Comparison of ENCODE assay signal across 27 mouse cellular contexts in the genomic region with DNA sequence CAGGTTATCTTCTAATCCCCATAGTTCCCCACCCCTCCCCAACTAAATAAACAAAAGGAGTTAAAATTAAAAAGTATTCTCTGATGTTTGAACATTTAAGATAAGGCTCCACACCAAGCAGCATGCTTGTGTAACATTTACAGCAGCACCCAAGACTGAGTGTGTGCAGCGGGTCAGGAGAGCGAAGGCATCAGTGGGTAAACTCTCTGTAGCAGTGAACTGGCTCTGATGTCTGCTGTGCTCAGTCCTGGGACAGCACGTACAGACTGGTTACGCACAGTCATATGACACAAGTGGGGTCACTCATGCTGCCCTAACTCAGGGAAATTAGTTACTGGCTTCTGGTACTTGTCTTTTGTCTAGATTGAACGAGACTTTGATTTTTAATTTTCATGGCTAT. TPM values are rescaled to one million over a fixed set of nuclear protein-coding genes. Genes with fewer than 3 reads are reported as not detected.
DNase-seq lines count a peak whose midpoint lies in the region; ATAC-seq and TF ChIP-seq lines count a peak whose summit lies in the region.
"Had no signal": no experiment of that assay in that cellular context is flagged by ENCODE, and none has a peak within 500 bp of the region (broad histone marks: within the 10 kb centered on the region; RNA-seq: fewer than 3 reads in every experiment).

No protein-coding gene starts in this region.

- no peak for DNase-seq in cerebellum, adult 9-10 months
- DNase-seq: adrenal gland, adult 8-10 months; adrenal gland, postnatal 25 days; cerebellum, adult 11-12 months; cerebellum, adult 9-11 months; cerebellum, postnatal 25 days; gastrocnemius, postnatal 25 days; heart, adult 18-20 months; heart, postnatal 10 days; heart, postnatal 36 days had no signal

- TF ChIP-seq CTCF in intestine, postnatal 0 days (IDR thresholded peaks at IDR 0.05; ENCODE audit: low read depth): no peak

- peak; percentile 62 for ATAC-seq in intestine, embryonic 15.5 days
- ATAC-seq in intestine, postnatal 0 days: no peak
- ATAC-seq in liver, embryonic 16.5 days (ENCODE audit: low read depth): peak; percentile 75
- ATAC-seq in liver, embryonic 12.5 days: no peak
- ATAC-seq in stomach, embryonic 15.5 days (ENCODE audit: insufficient read depth, low FRiP score, low read depth): peak; percentile 82
- ATAC-seq: activated CD4-positive, CD25-positive, alpha-beta regulatory T cell, adult 4 months; forebrain, embryonic 15.5 days; hindbrain, embryonic 16.5 days had no signal

- no peaks in the 10 kb centered on the region for H3K9me3 ChIP-seq in intestine, embryonic 15.5 days
- H3K9me3 ChIP-seq in intestine, postnatal 0 days (ENCODE audit: control insufficient read depth): no peaks in the 10 kb centered on the region
- H3K9me3 ChIP-seq in liver, embryonic 16.5 days (replicated peaks; ENCODE audit: control insufficient read depth, low read length): no peaks in the 10 kb centered on the region
- no peaks in the 10 kb centered on the region for H3K9me3 ChIP-seq in liver, embryonic 12.5 days (replicated peaks)
- H3K9me3 ChIP-seq in stomach, embryonic 15.5 days: no peaks in the 10 kb centered on the region
- H3K9me3 ChIP-seq: embryonic facial prominence, embryonic 12.5 days; embryonic facial prominence, embryonic 15.5 days; forebrain, embryonic 12.5 days; forebrain, embryonic 15.5 days; heart, embryonic 12.5 days; heart, embryonic 15.5 days; hindbrain, embryonic 10.5 days; hindbrain, embryonic 13.5 days had no signal

- no peak overlapping the region for H3K4me3 ChIP-seq in intestine, embryonic 15.5 days (replicated peaks)
- no peak overlapping the region for H3K4me3 ChIP-seq in intestine, postnatal 0 days (ENCODE audit: low read depth, low read length)
- H3K4me3 ChIP-seq in liver, embryonic 16.5 days (ENCODE audit: low read depth, low read length): no peak overlapping the region
- H3K4me3 ChIP-seq in liver, embryonic 12.5 days: no peak overlapping the region
- no peak overlapping the region for H3K4me3 ChIP-seq in stomach, embryonic 15.5 days (replicated peaks)
- H3K4me3 ChIP-seq: embryonic facial prominence, embryonic 12.5 days; embryonic facial prominence, embryonic 15.5 days; forebrain, embryonic 12.5 days; forebrain, embryonic 15.5 days; heart, embryonic 12.5 days; heart, embryonic 15.5 days; hindbrain, embryonic 10.5 days; hindbrain, embryonic 13.5 days had no signal

- 0 out of 2 replicates have a peak, but pooled peaks cover 2% of the 10 kb centered on the region for H3K4me1 ChIP-seq in intestine, embryonic 15.5 days (replicated peaks)
- no peaks in the 10 kb centered on the region for H3K4me1 ChIP-seq in intestine, postnatal 0 days (replicated peaks; ENCODE audit: control insufficient read depth, insufficient read depth, low read length)
- peaks cover 22% of the 10 kb centered on the region for H3K4me1 ChIP-seq in liver, embryonic 16.5 days (ENCODE audit: control insufficient read depth, low read depth, low read length)
- peaks cover 30% of the 10 kb centered on the region for H3K4me1 ChIP-seq in liver, embryonic 12.5 days
- H3K4me1 ChIP-seq in stomach, embryonic 15.5 days: peaks cover 4% of the 10 kb centered on the region; the same call in 1 of the 2 replicates
- H3K4me1 ChIP-seq: embryonic facial prominence, embryonic 12.5 days had no signal

- 0 out of 2 replicates have a peak, but pooled peaks cover 7% of the 10 kb centered on the region for H3K36me3 ChIP-seq in intestine, embryonic 15.5 days
- peaks cover 17% of the 10 kb centered on the region; the same call in 1 of the 2 replicates for H3K36me3 ChIP-seq in intestine, postnatal 0 days (ENCODE audit: control insufficient read depth, insufficient read depth)
- peaks cover 24% of the 10 kb centered on the region for H3K36me3 ChIP-seq in liver, embryonic 16.5 days (ENCODE audit: control insufficient read depth, insufficient read depth)
- peaks cover 63% of the 10 kb centered on the region for H3K36me3 ChIP-seq in liver, embryonic 12.5 days
- H3K36me3 ChIP-seq in stomach, embryonic 15.5 days: peaks cover 8% of the 10 kb centered on the region
- H3K36me3 ChIP-seq: forebrain, embryonic 15.5 days had no signal

- no peaks in the 10 kb centered on the region for H3K27me3 ChIP-seq in intestine, embryonic 15.5 days (replicated peaks)
- H3K27me3 ChIP-seq in intestine, postnatal 0 days (replicated peaks; ENCODE audit: control insufficient read depth, insufficient read depth, low read length): no peaks in the 10 kb centered on the region
- no peaks in the 10 kb centered on the region for H3K27me3 ChIP-seq in liver, embryonic 16.5 days (ENCODE audit: control insufficient read depth, insufficient read depth, low read depth, low read length)
- no peaks in the 10 kb centered on the region for H3K27me3 ChIP-seq in liver, embryonic 12.5 days (replicated peaks)
- no peaks in the 10 kb centered on the region for H3K27me3 ChIP-seq in stomach, embryonic 15.5 days (replicated peaks)
- H3K27me3 ChIP-seq: embryonic facial prominence, embryonic 12.5 days; embryonic facial prominence, embryonic 15.5 days; forebrain, embryonic 12.5 days; forebrain, embryonic 15.5 days; heart, embryonic 12.5 days; heart, embryonic 15.5 days; hindbrain, embryonic 13.5 days had no signal

- no peak overlapping the region for H3K9ac ChIP-seq in intestine, embryonic 15.5 days
- no peak overlapping the region for H3K9ac ChIP-seq in intestine, postnatal 0 days (ENCODE audit: low read depth, low read length)
- no peak overlapping the region for H3K9ac ChIP-seq in liver, embryonic 16.5 days (ENCODE audit: low read depth, low read length)
- H3K9ac ChIP-seq in liver, embryonic 12.5 days: no peak overlapping the region
- H3K9ac ChIP-seq in stomach, embryonic 15.5 days: no peak overlapping the region
- H3K9ac ChIP-seq: embryonic facial prominence, embryonic 12.5 days; embryonic facial prominence, embryonic 15.5 days; forebrain, embryonic 12.5 days; forebrain, embryonic 15.5 days; heart, embryonic 12.5 days; heart, embryonic 15.5 days; hindbrain, embryonic 13.5 days had no signal

- WGBS in intestine, embryonic 15.5 days: 82% methylated on average over 5 of the region's 5 CpGs
- 78% methylated on average over 5 of the region's 5 CpGs for WGBS in intestine, postnatal 0 days
- WGBS in liver, embryonic 16.5 days (ENCODE audit: insufficient replicate concordance): 83% methylated on average over 5 of the region's 5 CpGs
- 84% methylated on average over 5 of the region's 5 CpGs for WGBS in liver, embryonic 12.5 days (ENCODE audit: insufficient replicate concordance)
- 78% methylated on average over 5 of the region's 5 CpGs for WGBS in stomach, embryonic 15.5 days

- H3K27ac ChIP-seq in intestine, embryonic 15.5 days: no peak overlapping the region
- no peak overlapping the region for H3K27ac ChIP-seq in intestine, postnatal 0 days (ENCODE audit: low read depth, low read length)
- 0 out of 2 replicates have a peak overlapping the region, but pooled peaks have one; percentile 38 for H3K27ac ChIP-seq in liver, embryonic 16.5 days (ENCODE audit: low read length)
- H3K27ac ChIP-seq in liver, embryonic 12.5 days: no peak overlapping the region
- no peak overlapping the region for H3K27ac ChIP-seq in stomach, embryonic 15.5 days
- H3K27ac ChIP-seq: embryonic facial prominence, embryonic 12.5 days; embryonic facial prominence, embryonic 15.5 days; forebrain, embryonic 12.5 days; forebrain, embryonic 15.5 days; heart, embryonic 15.5 days; hindbrain, embryonic 10.5 days; hindbrain, embryonic 13.5 days had no signal

- no peak overlapping the region for H3K4me2 ChIP-seq in intestine, embryonic 15.5 days (replicated peaks)
- H3K4me2 ChIP-seq in intestine, postnatal 0 days (replicated peaks; ENCODE audit: low read depth): no peak overlapping the region
- H3K4me2 ChIP-seq in liver, embryonic 16.5 days (ENCODE audit: low read depth, low read length): no peak overlapping the region
- H3K4me2 ChIP-seq in liver, embryonic 12.5 days: no peak overlapping the region
- H3K4me2 ChIP-seq in stomach, embryonic 15.5 days: no peak overlapping the region
- H3K4me2 ChIP-seq: embryonic facial prominence, embryonic 12.5 days; embryonic facial prominence, embryonic 15.5 days; forebrain, embryonic 12.5 days; forebrain, embryonic 15.5 days; heart, embryonic 12.5 days; heart, embryonic 15.5 days; hindbrain, embryonic 13.5 days had no signal

RNA-seq across cellular contexts. Expression of a gene that starts 14.6 kb away (rescaled TPM):
- 26.2 and 30.7 TPM in 2 replicates for polyA plus RNA-seq in intestine, embryonic 15.5 days (2015; fragmentation: Nextera tagmentation; extraction: Ambion mirVana)
- polyA plus RNA-seq in intestine, postnatal 0 days (2015; fragmentation: Nextera tagmentation; extraction: Ambion mirVana): 14.0 and 14.7 TPM in 2 replicates
- 27.2 and 27.3 TPM in 2 replicates for polyA plus RNA-seq in liver, embryonic 16.5 days (2015; fragmentation: Nextera tagmentation; extraction: Ambion mirVana)
- 31.1 and 33.3 TPM in 2 replicates for polyA plus RNA-seq in liver, embryonic 12.5 days (2016; fragmentation: Nextera tagmentation; extraction: Ambion mirVana)
- 32.3 and 34.2 TPM in 2 replicates for polyA plus RNA-seq in stomach, embryonic 15.5 days (2015; fragmentation: Nextera tagmentation; extraction: Ambion mirVana)

RNA-seq across cellular contexts. Expression of a gene that starts 14.8 kb away (rescaled TPM):
- polyA plus RNA-seq in intestine, embryonic 15.5 days (2015; fragmentation: Nextera tagmentation; extraction: Ambion mirVana): 120 and 125 TPM in 2 replicates
- polyA plus RNA-seq in intestine, postnatal 0 days (2015; fragmentation: Nextera tagmentation; extraction: Ambion mirVana): 119 and 122 TPM in 2 replicates
- 50.7 and 54.4 TPM in 2 replicates for polyA plus RNA-seq in liver, embryonic 16.5 days (2015; fragmentation: Nextera tagmentation; extraction: Ambion mirVana)
- 95.2 and 97.9 TPM in 2 replicates for polyA plus RNA-seq in liver, embryonic 12.5 days (2016; fragmentation: Nextera tagmentation; extraction: Ambion mirVana)
- polyA plus RNA-seq in stomach, embryonic 15.5 days (2015; fragmentation: Nextera tagmentation; extraction: Ambion mirVana): 113 and 129 TPM in 2 replicates

RNA-seq across cellular contexts. Expression of a gene that starts 31.5 kb away (rescaled TPM):
- polyA plus RNA-seq in intestine, embryonic 15.5 days (2015; fragmentation: Nextera tagmentation; extraction: Ambion mirVana): not detected in 2 replicates
- not detected in 2 replicates for polyA plus RNA-seq in intestine, postnatal 0 days (2015; fragmentation: Nextera tagmentation; extraction: Ambion mirVana)
- polyA plus RNA-seq in liver, embryonic 16.5 days (2015; fragmentation: Nextera tagmentation; extraction: Ambion mirVana): not detected in 2 replicates
- polyA plus RNA-seq in liver, embryonic 12.5 days (2016; fragmentation: Nextera tagmentation; extraction: Ambion mirVana): 0.19 and 0.25 TPM in 2 replicates
- not detected in 2 replicates for polyA plus RNA-seq in stomach, embryonic 15.5 days (2015; fragmentation: Nextera tagmentation; extraction: Ambion mirVana)
- polyA plus RNA-seq: activated CD4-positive, CD25-positive, alpha-beta regulatory T cell, adult 4 months; brain, embryonic 14.5 days; forebrain, embryonic 12.5 days; forebrain, embryonic 15.5 days; gonadal fat pad, adult 2 months; heart, embryonic 12.5 days; heart, embryonic 15.5 days; hindbrain, embryonic 13.5 days had no signal

RNA-seq across cellular contexts. Expression of a gene that starts 48.2 kb away (rescaled TPM):
- 19.7 and 39.1 TPM in 2 replicates for polyA plus RNA-seq in intestine, embryonic 15.5 days (2015; fragmentation: Nextera tagmentation; extraction: Ambion mirVana)
- polyA plus RNA-seq in intestine, postnatal 0 days (2015; fragmentation: Nextera tagmentation; extraction: Ambion mirVana): 0.55 and 1.6 TPM in 2 replicates
- 5,304 and 6,290 TPM in 2 replicates for polyA plus RNA-seq in liver, embryonic 16.5 days (2015; fragmentation: Nextera tagmentation; extraction: Ambion mirVana)
- 184 and 190 TPM in 2 replicates for polyA plus RNA-seq in liver, embryonic 12.5 days (2016; fragmentation: Nextera tagmentation; extraction: Ambion mirVana)
- polyA plus RNA-seq in stomach, embryonic 15.5 days (2015; fragmentation: Nextera tagmentation; extraction: Ambion mirVana): 32.5 and 114 TPM in 2 replicates
- polyA plus RNA-seq: activated CD4-positive, CD25-positive, alpha-beta regulatory T cell, adult 4 months; embryonic facial prominence, embryonic 12.5 days; forebrain, embryonic 12.5 days; forebrain, embryonic 15.5 days; hindbrain, embryonic 13.5 days; hindbrain, embryonic 16.5 days had no signal

Comparison
In these comparisons a context has a peak if more than half of its experiments do, and no peak if none do; other contexts are left out.
1. ATAC-seq: peak in intestine, embryonic 15.5 days (single experiment), liver, embryonic 16.5 days (single experiment) and stomach, embryonic 15.5 days (single experiment); none in intestine, postnatal 0 days (single experiment) and liver, embryonic 12.5 days (single experiment).